Mouse (Mus musculus) cerebellum, adult 2 months (tissue): ENCODE results near the gene Cdc16.

ENCODE experiments used
- CTCF ChIP-seq: fragments of 200-500 bp; IDR thresholded peaks from 2 replicates; pipeline ENCODE4 v1.5.1; 2011; ENCODE audit warnings: low read depth, mild to moderate bottlenecking, control low read depth, low read length, moderate library complexity, borderline replicate concordance; ENCODE audit not compliant: insufficient read depth
- POLR2A ChIP-seq: fragments of 200-500 bp; IDR thresholded peaks from 2 replicates; pipeline ENCODE4 v1.6.1; 2011; ENCODE audit warnings: low read length, control low read depth, borderline replicate concordance; ENCODE audit not compliant: insufficient read depth

DNA sequence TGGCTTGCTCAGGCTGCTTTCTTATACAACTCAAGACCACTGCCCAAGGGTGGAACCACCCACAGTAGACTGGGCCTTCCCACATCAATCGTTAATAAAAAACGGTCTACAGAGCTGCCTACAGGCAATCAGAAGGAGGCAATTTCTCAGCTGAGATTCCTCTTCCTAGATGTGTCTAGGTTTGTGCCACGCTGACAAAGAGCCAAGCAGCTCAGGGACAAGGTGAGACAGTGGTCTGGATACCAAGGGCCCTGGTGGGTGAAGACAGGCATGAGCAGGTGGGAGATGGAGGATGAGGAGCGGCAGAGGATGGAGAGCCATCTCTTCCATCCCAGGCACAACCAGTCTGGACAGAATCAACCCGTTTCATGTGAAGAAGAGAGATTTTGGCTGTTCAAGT lies 49.0 kb upstream of the Cdc16 start:
- TF ChIP-seq CTCF (no peak), POLR2A (no peak)
